Mouse (Mus musculus) cerebellum, postnatal 25 days (tissue): ENCODE data around the gene Srarp.
A peak's percentile ranks its signal among the peaks of the same experiment; 100 is the strongest.

Experiments used
- DNase-seq, 2 experiments: peaks; one replicate each; pipeline ENCODE4 v3.0.0; 2021; ENCODE audit warnings: mixed read lengths in 2 of 2

Srarp gene

DNA sequence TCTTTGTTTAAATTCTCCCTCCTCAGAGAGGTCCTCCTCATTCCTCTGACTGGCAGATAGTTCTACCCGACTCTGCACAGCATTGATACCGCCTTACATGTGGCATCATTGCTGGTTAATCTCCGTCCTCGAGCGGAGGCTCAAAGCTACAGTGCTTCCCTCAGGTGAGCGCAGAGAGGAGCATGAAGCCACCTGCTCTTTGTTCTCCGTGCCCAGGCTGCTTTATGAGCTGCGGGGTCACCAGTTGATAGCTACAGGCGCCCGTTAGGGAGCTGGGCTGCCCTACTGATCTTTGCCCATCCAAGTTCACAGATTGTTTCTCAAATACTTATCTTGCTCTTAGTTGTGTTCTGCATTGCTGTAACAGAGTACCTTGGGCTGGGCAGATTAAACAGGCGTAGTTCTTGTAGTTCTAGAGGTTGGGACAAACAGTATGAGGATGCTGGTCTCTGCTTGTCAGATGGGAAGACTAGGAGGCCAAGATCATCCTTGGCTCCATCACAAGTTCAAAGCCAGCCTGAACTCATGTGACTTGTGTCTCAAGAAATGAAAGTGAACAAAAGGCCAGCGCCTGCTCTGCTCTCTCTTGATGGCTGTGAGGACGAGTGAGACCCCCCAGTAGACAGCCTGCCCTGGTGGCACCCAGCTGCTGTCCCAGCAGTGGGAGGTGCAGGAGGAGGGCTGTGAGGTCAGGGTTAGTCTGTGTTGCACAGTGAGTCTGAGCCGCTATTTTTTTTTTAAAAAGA, 20.5 kb upstream of the Srarp start:
- DNase-seq = peak; percentile 4 to 5

DNA sequence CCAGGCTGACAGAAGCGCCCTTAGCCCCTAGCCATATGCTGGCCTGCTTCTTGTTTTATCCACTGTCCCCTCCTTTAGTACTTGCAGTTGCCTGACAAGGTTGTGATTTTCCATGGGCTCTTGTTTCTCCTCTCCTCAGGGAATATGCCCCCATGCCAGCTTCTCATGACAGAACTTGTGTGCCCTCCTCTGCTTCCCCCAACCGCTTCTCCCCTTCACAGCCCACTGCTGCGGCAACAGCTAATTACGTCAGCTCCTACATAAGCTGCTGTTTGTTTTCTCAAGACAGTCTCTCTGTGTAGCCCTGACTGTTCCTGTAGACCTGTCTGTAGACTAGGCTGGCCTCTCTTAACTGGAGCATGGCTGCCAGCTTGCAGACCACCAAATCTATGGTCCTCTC, 19.6 kb upstream of the Srarp start:
- DNase-seq = peak; percentile 1 to 5

DNA sequence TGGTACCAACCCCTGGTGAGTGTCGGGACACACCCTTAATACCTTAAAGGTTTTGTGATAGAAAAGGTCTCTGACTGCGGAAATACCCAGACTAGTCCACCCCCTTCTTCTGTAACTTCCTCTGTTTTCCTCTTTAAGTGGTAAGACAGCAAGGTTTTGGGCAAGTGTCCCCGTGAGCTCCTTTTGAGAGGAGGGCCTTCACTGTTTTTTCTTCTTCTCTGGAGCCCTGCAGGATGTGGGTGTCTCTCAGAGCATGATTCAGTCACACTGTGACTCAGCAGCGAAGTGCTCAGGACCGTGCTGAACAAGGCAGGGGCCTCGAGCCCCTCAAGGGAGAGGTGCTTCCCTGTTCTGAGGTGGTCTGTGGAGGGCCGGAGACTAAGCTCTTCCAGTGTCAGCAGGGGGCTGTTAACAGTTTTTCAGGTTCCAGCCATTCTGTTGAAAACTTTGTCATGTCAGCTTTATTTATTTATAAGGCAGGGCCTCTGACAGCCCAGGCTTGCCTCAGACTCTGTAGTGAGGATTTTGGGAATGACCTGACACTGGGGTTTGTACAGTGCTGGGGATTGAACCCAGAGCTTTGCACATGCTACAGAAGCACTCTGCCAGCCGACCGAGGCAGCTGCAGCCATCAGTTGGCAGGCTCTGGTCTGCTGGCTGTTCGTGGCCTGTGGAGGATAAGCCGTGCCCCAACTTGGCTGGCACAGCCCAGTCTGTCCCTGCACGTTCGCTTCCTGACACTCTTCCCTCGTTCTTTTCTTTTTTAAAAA, 18.9 kb upstream of the Srarp start:
- DNase-seq = peak; percentile 19 to 36

DNA sequence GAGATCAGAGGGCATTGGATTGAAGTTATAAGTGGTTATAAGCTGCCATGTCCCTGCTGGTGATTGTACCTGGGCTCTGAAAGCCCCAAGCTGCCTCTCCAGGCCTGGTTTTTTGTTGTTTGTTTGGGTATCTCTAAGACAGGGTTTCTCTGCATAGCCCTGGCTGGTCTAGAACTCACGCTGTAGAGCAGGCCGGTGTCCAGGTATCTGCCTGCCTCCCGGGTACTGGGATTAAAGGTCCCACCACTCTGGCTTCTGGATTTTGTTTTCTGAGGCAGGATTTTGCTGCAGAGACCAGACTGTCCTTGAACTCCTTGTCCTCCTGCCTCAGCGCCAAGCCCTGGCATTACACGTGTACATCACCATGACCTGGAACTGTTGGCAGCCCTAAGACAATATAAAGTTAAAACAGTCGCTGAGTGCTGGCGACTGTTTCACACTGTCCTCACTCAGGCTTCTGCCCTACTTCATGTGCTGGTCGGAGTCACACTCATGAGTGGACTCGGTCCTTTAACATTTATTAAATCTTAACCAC, 16.1 kb upstream of the Srarp start:
- DNase-seq = no peak

DNA sequence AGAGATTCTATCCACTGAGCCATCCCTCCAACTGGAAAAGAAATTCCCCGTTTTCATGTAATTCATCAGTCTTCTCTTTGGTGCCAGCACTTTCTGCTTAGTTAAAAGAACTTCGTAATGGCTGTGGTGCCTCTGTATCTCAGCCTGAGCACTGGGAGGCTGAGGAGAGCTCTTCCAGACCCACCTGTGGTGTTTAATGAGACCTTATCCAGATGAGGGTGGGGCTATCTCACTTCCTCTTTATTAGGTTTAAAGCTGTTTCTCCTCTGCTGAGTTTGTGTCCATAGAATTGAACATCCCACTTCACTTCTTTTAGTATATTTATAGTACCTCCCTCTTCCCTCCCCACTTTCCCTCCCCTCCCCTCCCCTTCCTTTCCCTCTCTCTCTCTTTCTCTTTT, 15.3 kb upstream of the Srarp start:
- no peak for DNase-seq

DNA sequence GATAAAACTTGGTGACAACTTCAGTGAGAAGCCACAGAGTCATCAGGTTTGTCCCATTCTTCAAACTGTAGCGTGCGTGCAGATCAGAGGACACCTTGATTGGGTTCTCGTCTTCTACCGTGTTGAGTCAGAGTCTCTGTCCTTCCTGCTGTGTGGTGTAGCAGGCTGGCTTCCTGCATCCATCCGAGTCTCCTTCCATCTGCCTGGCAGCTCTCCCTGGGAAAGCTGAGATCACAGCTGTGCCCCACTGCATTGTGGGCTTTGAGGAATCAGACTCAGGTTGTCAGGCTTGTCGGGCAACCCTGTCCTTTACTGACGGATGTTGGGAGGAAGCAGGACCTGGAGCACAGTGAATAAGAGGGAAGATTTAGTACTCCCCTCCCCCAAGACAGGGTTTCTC, 10.3 kb upstream of the Srarp start:
- DNase-seq = peak; percentile 5 to 8

DNA sequence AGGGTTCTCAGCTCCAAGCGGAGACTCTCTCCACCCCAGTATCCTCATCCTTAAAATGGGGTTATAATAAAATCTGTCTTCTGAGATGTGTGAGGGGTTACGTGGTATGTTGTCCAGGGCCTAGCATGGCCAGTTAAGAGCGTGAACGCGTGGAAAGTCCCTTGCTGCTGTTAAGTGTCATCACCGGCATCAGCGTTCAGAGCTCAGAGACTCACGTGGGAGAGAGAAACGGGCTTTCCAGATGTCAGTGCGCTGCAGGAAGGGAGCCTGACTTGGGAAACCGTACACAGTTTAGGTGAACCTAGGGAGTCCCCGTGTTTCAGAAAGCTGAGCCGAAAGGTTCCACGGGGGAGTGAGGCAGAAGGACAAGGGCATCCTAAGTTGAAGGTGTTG, 9.4 kb upstream of the Srarp start:
- peak in 1 of 2 experiments; percentile 4 for DNase-seq

DNA sequence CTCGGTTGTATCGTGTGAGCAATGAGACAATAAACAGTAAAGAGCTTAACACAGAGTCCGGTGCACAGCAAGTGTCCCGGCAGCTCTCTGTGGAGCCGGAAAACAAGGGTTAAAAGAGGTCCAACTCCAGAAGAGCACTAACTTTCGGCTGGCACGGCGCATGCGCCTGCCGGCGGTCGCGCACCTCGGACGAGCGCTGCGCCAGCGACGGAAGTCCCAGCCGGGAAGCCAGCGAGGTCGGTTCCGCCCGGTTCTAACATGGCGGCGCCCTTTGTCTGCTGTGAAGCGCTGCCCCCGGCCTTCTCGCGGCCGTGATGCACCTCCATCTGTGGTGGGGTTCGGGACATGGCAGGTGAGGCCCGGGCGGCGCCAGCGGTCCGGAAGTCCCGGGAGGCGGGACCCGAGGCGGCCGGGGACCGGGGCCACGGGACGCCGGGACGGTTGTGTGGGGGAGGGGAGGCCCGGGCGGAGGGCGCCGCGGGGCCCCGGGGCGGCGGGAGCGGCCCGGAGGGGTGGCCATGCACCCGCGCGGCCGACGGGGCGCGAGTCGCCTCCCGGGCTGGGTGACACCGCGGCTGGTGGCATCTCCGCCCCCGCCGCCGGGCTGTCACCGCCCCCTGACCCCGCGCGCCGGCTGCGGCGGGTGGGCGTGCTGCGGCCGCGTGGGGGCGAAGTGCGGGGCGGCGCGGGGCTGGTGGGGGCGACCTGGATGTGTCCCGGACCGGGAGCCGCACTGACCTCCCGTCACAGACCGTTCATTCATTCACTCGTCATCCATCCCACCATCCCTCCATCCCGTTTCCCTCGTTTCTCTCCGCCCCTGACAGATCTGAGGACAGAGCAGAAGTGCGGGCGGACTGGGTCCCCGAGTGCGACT, 8.8 kb upstream of the Srarp start, which contains the start of gene Zbtb17:
Gene Zbtb17, plus strand, starts transcription at position 204 of the 877 bp plus-strand sequence.
- DNase-seq = peak; percentile 92 to 94

DNA sequence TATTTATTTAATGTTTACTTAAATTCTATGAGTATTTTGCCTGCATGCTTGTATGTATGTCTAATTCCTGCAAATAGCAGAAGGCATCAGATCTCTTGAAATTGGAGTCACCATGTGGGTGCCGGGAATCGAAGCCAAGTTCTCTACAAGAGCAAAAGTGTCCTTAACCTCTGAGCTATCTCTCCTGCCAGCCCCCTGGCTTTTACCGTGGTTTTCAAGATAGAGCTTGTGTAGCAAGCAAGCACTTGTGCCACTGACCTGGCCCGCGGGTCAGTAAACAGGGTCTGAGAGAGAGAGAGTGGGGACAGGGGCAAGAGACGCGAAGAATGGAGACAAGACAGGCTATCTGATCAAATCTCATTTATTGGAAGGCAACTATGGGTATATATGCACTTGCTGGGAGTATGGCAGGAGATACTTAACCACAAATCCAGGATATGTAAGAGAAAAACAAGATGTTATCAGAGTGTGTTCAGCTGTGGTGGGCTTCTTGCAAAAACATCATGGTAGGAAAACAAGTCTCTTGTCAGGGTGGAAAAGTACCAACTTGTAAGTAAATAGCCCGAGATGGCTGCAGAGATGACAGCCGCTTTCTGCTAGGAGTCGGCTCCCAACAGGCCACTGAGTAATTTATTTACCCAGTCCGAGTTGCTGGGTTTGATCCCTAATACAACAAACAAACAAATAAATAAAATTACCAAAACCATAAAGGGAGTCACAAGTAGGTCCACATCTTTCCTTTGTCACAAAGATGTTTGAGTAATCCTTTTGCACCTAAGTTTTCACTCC, 7.9 kb upstream of the Srarp start:
- peak; percentile 2 to 11 for DNase-seq

DNA sequence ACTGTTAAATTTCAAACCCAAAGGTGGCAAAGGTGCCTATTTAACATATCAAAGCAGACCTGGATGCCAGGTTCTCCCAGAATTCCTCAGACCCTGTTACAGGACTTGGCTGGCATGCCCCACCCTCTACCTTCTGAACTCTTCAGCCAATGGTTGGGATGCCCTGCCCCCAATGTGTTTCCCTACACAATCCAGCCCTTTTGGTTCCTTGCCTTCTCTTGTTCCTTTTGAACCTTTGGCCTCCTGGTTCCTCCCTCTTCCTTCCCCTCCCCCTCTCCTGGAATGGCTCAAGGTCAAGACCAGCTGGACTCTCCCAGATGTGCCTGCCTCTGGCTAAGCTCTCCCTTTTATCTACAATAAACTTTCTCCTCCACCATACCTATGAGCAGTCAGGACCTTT, 5.0 kb upstream of the Srarp start:
- DNase-seq = no peak

DNA sequence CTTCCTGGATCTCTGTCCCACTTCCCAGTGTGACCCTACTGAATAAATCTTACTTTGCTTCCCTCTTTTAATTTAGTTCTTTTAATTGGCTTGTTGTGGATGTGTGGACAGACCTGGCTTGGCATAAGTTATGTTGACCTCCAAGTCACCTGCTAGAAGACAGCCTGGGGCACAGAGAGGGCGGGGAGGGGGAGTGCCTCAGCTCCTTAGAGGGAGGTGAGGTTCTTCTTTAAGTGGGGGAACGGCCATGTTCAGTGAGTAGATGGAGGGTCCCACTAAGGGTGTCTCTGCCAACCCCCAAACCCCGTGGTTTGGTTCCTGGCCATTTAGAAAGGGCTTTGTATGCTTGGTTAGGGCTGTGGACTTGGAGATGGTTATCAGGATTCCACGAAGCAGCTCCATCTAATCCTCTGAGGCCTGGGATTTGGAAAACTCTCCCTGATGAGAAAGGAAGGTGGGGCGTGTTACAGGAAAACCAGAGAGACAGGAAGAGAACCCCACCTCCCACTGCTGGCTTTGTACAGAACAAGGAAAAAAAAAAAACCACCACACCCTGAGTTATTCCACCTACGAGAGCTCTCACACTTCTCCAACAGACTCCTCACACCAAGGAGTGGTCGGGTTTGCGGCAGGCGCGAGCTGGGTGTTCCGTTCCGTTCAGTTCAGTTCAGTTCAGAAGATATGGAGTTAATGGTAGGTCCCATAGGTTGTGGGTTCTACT, 3.3 kb upstream of the Srarp start:
- DNase-seq = peak in 1 of 2 experiments; percentile 1

DNA sequence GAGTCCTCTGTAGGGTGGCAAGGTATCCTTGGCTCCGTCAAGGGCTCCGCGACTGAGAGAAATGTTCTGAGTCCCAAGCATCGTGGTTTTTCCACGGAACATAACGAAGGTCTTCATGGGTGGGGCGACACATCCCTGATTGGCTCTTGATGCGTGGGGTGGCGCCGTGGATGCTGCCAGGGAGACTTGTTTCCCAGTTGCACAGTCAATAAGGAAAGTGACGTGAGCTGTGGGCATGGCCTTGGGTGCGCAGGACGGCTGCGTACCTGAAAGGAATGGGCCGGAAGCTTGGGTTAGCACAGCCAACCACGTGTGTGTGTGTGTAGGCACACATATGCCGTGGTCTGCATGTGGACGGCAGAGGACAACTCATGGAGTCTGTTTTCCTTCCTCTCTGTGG, 2.7 kb downstream of the Srarp start:
- DNase-seq = no peak

DNA sequence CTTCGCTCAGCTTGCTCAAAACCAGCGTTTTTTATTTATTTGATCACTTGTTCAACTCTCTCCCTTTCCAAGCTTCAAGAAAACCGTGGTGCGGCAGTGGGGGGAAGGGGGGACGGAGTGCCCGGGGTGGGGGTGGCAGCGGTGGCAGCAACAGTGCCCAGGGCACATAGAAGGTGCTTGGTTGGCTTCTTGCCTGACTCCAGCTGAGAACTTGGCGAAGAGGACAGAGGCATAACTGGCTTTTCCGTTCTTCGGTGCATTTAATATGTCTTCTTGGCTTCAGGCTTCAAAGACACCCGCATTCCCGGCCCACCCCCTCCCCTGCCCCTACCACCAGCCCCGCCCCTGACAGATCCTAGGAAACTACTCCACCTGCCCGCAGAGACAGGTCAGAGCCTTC, 3.2 kb downstream of the Srarp start:
- peak; percentile 63 to 76 for DNase-seq

DNA sequence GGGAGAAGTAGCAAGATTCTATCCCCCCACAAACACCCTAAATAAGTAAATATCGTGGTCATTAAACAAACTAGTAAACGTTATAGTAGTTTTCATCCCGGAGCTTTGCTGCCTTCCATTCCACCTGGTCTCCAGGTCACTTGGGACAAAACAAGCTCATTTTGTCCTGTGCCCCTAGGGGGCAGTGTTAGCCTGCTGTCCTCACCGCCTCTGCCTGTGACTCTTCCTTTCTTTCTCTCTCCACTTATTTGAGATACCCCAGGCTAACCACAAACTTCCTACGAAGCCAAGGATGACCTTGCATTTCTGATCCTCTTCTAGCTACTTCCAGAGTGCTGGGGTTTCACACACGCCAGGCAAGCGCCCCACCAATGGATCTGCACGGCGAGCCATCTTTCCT, 4.9 kb downstream of the Srarp start:
- peak; percentile 84 to 90 for DNase-seq

DNA sequence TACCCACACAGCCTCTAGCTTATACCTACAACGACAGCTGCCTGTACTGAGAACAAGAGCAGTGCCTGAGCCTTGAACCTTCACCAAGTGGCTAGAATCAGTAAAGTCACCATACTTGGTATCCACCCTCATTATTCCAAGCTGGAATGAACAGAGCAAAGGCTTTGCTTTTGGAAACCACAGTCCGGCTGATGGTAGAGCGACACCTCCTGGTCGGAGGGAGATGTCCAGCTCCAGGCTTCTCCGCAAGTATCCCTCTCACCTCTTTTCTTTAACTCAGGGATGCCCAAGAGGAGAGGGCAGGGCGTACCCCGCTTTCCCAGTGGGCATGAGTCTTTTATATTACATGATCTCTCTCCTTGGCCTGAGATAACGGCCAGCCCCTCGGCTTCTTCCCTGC, 6.1 kb downstream of the Srarp start:
- DNase-seq = peak in 1 of 2 experiments; percentile 43

DNA sequence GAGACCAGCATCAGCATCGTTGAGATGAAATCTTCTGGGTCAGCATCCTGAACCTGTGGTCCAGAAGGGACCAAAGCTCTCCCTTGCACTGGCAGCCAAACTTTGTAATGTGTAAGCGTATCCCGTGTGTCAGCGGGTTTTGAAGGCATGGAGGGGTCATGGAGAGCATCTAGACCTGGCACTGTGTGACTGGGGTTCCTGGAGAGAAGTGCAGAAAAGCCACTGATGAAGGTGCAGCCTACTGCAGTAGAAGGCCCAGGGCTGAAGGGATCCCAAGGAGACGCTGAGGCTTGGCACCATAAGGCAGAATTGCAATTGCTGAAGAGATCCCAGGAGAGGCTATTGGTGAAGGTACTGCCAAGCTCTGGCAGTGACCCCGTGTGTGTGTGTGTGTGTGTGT, 6.5 kb downstream of the Srarp start:
- no peak for DNase-seq

DNA sequence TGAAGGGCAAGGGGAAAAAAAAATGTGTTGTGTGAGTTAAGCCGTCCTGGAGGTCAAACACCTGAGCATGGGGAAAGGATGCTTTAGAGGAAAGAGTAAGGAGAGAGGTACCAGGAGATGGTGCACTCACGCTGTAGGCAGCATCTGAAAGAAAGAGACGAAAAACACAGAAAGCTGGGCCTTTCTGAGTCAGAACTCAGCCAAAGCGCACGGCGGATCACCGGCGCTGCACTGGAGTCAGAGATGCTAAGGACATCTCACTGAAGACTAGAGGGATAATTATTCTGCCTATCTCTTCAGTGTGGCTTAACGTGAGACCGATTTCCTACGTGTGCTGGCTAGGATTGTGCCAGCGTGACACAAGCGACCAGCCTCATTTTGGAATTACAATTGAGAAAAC, 8.0 kb downstream of the Srarp start:
- no peak for DNase-seq

DNA sequence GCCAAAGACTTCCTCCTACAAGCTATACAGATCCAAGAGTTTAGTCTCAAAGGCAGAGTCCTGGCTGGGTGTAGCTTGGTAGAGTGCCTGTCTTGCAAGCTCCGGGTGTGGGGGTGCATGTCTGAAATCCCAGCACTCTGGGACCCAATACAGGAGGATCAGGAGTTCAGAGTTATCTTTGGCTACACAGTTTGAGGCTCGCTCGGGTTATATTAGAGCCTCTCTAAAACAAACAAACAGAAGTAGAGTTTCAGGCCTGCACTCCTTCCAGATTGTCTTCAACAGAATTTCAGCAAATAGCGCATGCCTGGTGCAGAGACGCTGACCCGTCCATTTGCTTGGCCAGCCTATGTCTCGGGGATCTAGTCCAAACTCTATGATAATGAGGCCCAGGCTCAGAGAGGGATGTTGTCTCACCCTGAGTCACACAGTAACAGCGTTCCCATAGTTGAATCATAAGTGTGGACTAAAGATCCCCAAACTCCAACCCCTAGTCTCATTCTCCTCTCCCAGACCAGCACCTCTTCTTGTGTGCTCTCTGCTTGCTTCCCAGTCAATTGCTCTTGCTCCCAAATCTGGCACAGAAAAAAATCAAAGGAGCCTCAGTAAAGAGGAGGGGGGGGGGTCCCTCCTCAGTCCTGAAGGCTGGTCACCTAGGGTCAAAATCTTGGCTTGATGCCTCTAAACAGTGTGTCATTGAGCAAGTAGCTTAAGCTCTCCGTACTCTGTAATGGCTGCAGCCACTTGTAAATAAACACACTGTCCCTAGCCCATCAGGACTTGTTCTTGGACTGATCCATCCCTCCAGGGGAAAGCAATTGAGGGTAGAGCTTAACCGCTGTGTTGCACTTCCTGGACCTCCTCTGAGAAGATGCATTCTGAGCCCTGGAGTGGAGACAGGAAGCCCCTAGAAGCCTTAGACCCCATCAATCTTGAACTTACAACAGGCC, 8.8 kb downstream of the Srarp start:
- DNase-seq = no peak

DNA sequence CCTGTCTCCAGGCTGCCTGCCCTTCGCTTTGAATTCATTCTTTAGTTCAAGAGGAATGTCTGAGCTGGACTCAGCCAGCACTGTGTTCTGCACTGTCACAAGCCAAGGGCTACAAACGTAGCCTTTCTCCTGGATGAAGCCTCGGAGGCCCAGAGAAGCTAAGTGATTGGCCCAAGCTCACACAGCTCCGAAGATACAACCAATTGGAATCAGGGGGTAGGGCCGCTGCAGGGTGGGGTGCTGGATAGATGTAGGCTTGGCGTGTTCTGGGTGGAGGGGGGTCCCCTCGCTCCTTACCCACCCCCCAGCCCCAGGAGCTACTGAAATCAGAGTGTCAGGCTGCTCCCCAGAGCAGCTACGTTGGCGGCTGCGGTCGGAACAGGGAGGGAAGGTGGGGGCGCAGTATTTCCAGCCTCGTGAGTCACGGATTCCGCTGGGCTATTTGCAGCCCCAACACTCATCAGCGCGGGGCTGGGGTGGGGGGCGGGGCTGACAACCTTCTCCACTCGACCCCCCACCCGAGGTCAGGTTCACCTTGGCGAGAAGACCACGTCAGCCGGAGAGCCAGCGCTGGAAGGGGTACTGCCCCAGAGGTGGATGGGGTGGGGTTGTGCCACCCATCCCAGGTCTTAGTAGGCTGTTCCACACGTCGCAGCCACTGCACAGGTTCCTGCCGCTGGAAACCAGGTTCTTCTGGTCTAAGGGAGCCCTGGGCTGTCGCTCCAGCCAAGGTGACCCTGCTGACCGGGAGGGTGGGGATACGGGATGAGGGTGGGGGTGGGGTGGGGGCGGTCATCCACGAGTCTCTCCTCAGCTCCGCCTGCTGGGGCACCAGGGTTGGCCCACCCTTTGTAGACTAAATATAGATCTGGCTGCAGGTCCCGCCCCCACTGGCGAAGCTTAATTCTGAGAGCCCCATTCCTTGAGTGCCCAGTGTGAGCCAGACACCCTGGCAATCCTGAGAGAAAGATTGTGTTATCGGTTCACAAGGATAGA, 10.1 kb downstream of the Srarp start:
- DNase-seq = peak; percentile 57 to 67
